Mouse (Mus musculus): ENCODE data around the gene Ptbp2.

The Ptbp2 gene

DNA sequence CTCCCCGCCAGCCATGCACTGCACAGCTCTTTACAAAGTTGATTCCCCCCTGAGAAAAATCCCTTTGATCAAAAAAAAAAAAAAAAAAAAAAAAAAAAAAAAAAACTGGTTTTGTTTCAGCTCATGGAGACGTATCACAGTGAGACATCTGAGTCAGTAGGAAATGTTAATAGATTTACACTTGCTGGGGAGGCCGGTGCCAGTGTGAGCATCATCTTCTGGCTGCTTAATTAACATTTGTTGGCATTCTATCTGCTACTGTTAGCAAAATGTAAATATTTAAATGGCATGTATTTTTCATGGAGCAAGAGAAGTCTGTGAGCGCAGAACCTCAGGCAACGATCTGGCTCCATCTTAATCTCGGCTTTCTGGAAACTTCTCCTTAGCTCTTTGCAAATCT is 99.5 kb downstream of the Ptbp2 start:
- DNase-seq (ENCODE audit: low read depth) = no peak

Measured in c-Kit-positive CD71-positive TER-119-negative erythroid progenitor cells, embryonic 14.5 days (primary cell).